Mouse (Mus musculus) adrenal gland, adult (tissue): ENCODE measurements around the gene Pias4.

Source experiments
- DNase-seq, 2 experiments: peaks; one replicate each; pipeline ENCODE4 v3.0.0; 2022 to 2023; ENCODE audit warnings: low spot score in 1 of 2; ENCODE audit not compliant: inconsistent age in 2 of 2

Pias4 gene

GRCm38 (mm10) chr10:81167200-81168086 lies at the start of gene Pias4:
Gene Pias4, minus strand, starts transcription at chr10:81167923.
- peak; percentile 100 for DNase-seq

DNA sequence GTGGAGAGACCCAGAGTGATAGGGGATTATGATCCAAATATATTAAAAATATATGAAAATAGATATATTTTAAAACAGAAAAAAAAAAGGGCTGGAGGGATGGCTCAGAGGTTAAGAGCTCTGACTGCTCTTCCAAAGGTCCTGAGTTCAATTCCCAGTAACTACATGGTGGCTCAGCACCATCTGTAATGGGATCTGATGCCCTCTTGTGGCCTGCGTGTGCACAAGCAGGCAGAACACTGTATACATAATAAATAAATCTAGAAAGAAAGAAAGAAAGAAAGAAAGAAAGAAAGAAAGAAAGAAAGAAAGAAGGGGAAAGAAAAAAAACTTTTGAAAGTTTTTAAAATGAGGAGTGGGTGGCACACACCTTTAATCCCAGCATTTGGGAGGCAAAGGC lies 49.5 kb upstream of the Pias4 start:
- peak in 1 of 2 experiments; percentile 46 for DNase-seq

GRCm38 (mm10) chr10:81216810-81217209 lies 49.1 kb upstream of the Pias4 start:
- no peak for DNase-seq

- no peak for DNase-seq
These were observed 48.5 kb upstream of the Pias4 start for GRCm38 (mm10) chr10:81216260-81216659.

DNA sequence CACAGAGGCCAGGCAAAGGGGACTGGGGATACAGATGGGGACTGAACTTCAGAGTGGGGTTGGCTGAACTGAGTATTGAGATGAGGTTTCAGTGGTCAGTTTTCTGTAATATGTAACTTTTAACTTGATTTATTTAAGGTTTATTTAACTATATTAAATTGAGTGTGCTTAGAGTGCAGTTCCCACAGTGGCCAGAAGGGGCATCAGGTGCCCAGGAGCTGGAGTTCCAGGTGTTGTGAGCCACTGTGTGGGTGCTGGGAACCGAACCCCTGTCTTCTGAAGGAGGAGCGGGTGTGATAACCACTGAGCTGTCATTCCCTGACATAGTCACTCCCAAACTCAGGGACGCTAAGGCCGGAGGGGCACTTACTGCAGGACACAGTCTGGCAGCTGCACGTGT lies 42.4 kb upstream of the Pias4 start:
- no peak for DNase-seq

GRCm38 (mm10) chr10:81204137-81204536 lies 36.4 kb upstream of the Pias4 start:
- DNase-seq = no peak

- DNase-seq = no peak
These were observed 35.4 kb upstream of the Pias4 start for GRCm38 (mm10) chr10:81202978-81203720.

DNA sequence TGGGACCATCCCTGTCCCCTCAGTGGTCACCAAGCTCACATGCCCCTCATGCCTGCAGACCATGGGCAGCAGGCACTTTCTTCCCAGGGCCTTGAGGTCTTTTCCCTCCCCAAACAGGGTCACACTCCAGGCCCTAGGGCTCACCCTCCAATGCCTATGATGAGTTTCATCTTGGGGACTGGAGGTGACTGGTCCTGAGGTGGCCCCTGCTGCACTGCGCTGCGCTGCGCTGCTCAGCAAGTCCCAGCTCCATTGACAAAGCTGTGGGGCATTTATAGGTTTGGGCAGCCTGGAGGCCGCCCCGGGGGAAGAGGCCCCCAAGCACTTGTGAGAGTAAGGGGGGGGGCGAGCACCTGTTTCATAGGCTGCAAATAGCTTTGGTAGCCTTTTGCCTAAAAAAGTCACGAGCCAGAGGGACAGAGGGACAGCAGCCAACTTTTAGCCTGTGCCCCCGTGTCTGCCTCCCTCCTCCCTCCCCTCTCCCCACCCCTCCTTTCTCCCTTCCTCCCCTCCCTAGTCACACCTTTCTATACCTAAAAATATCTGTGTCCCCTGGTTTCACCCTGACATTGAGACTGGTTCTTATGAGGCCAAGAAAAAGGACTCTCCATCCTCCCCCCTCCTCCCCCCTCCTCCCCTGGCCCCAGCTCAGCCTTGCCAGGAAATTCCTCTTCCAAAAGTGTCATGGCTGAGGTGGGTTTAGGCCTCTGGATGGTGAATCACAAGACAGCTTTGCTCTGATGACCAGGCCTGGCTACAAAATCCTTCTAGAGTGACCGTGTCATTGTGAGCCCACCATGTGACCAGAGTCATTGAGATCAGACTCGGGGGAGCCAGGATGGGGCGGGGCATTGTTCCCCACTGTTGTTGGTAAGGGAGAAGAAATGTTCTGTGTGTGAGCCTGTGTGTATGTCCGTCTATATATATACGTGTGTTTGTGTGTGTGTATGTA lies 34.4 kb upstream of the Pias4 start, which contains the start of gene Nmrk2:
TSS of gene Nmrk2 (minus strand) at position 245 of the 952 bp plus-strand sequence.
- no peak for DNase-seq

DNA sequence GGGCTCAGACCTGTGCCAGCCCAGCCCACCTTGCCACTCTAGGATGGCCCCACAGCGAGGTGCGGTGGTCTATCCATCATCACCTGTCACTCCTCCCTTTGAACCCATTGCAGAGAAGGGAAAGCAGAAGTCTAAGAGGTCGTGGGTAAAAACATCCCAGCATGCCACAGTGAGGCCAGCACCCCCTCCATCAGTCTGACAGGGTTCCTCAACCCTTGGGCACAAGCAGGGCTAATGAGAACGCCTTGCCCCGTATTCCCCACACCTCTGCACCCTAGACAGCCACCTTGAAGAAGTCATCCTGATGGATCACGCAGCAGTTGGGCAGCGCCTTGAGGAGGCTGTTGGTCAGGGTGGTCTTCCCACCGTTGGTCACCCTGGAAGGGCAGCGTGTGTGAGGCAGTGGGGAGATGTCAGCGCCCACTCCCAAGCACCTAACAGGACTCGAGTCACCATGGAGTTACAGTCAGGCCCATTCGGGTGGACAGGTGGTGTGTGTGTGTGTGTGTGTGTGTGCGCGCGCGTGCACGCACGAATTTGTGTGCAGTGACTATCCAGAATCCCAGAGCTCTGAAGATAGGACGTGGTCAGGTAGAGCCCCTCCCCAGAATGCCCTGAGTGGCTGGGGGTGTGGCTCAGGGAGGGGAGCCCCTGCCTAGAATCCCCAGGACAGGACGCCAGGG lies 33.0 kb upstream of the Pias4 start:
- DNase-seq = no peak

GRCm38 (mm10) chr10:81200141-81200540 lies 32.4 kb upstream of the Pias4 start:
- no peak for DNase-seq

- DNase-seq = no peak
These were observed 31.3 kb upstream of the Pias4 start for GRCm38 (mm10) chr10:81198990-81199389.

DNA sequence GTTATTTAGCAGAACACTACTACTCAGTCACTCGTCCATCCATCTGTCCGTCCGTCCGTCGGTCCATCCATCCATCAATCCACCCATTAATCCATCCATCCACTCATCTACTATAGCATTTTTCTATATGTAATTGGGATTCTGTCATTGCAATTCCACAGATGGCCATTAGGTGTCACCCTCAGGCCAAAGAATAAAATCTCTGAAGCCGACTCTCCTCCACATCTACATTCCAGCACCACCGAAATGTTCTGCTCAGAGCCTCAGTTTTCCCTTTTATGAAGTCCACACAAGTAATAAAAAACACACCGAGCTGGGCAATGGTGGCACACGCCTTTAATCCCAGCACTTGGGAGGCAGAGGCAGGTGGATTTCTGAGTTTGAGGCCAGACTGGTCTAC lies 30.5 kb upstream of the Pias4 start:
- DNase-seq = peak; percentile 40 to 85

- no peak for DNase-seq
These were observed 29.6 kb upstream of the Pias4 start for GRCm38 (mm10) chr10:81197305-81197704.

DNA sequence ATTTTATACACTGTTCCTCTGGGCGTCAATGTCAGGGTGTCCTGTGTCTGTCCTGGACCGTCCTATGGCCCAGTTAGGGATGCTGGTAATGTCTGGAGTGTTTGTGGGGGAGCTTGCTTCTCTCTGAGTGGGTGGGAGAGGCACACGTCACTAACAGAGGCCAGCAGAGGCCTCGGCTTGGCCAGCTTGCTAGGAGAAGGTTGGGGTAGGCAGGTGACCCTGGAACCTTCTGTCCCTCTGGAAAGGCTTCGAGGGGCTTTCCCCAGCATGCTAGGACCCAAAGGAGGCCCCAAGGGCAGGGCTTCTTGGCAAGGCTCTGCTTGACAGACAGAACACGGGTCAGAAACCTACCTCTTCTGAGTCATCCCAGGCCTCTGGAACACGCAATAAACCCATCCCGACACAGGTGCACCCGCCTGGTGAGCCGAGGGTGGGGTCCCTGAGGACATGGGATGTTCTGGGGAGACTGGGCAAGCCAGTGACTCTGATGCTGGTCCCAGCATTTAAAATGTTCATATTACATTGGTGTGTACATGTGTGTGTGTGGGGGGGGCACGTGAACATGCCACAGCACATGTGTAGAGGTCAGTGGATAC lies 28.8 kb upstream of the Pias4 start:
- DNase-seq = no peak

DNA sequence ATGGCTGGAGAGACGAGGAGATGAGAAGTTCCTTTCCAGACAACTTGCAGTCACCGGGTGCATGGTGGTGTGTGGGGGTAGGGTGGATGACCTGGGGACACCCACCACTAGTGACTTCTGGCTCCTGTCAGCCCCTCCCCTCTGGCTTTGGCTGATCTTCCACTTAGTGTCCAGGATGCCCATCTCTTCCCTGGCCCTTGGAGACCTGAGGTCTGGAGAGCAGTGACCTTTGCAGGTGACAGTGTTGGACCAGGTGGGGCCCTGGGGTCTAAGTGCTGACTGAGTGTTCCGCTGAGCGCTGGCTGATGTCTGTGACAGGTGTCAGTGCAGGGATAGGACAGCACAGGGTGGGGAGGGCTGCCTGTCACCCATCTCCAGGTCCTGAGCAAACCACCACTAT lies 27.6 kb upstream of the Pias4 start:
- DNase-seq = peak in 1 of 2 experiments; percentile 32

DNA sequence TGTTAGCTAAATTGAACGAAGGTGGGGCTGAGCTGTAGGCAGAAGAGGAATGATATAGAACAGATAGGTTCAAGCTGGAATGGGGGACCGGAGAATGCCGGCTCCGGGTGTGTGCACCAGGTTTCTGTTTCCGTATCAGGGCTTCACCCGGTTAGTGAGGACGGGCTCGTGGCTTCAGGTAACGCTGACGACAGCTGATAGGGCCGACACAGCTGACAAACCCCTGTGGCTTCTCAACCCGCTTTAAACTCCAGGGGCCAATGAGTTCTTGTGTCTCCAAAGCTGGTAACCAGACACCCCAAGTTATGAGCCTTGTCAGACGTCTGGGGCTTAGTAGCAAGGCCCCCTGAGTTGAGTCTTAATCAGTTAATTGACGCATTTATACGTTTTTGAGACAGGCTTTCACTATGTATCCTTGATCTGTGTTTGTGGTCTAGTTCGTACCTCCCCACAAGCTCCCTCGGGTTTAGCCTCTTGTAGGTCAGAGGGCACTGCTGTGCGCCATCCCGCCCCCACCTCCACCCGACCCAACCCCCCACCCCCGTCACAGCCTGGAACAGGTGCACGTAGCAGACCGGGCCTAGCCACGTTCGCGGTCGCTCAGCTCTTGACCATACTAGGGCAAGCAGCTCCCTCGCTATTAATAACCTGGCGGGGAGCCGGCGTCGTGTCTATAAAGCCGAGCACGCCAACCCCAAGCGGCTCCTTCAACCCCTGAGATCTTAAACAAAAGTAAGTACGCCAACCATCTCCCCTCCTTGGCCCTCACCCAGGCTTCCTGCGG lies 26.5 kb upstream of the Pias4 start:
- peak in 1 of 2 experiments; percentile 65 for DNase-seq

DNA sequence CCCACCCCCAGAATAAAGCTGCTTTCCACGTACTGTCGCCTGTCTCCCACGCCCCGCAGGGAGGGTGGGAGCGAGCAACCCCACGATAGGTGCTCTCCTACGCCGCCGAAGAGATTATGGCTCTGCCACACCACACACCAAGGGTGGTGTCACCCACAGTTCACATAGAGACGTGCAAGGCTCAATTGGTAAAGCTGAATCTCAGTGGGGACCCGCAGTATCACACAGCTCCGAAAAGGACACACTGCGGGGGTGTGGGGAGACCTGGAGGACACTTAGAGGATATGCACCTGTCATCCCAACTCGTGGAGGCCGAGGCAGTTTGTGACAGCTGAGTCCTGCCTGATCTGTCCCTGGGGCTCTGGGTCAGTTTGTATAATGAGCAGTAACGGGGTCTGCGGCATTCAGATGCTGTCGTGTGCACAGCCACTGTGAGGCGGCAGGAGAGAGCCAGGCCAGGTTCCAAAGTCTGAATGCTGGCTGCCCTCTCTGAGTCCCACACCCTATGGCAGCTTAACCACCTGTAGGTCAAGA lies 25.3 kb upstream of the Pias4 start:
- DNase-seq = peak in 1 of 2 experiments; percentile 78

DNA sequence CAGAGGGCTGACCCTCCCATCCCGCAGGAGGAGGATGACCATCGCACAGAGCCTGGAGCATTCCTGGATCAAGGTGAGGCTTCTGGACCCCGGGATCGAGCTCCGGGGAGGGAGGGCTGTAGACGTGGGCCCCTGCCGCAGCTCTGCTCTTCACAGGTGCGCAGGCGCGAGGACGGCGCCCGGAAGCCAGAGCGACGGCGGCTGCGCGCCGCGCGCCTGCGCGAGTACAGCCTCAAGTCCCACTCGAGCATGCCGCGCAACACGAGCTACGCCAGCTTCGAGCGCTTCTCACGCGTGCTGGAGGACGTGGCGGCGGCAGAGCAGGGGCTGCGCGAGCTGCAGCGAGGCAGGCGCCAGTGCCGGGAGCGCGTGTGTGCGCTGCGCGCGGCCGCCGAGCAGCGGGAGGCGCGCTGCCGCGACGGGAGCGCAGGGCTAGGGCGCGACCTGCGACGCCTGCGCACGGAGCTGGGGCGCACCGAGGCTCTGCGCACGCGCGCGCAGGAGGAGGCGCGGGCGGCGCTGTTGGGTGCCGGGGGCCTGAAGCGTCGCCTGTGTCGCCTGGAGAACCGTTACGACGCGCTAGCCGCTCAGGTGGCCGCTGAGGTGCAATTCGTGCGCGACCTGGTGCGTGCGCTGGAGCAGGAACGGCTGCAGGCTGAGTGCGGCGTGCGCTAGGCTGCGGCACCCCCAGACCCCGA lies 24.7 kb upstream of the Pias4 start:
- peak; percentile 92 to 95 for DNase-seq
